Mouse (Mus musculus): ENCODE results near the gene Ak7. TPM values are rescaled to one million over a fixed set of nuclear protein-coding genes. Genes with fewer than 3 reads are reported as not detected.

Ak7 gene
- polyA plus RNA-seq, 1 experiment from 2014 or later: 2.2 TPM

DNA sequence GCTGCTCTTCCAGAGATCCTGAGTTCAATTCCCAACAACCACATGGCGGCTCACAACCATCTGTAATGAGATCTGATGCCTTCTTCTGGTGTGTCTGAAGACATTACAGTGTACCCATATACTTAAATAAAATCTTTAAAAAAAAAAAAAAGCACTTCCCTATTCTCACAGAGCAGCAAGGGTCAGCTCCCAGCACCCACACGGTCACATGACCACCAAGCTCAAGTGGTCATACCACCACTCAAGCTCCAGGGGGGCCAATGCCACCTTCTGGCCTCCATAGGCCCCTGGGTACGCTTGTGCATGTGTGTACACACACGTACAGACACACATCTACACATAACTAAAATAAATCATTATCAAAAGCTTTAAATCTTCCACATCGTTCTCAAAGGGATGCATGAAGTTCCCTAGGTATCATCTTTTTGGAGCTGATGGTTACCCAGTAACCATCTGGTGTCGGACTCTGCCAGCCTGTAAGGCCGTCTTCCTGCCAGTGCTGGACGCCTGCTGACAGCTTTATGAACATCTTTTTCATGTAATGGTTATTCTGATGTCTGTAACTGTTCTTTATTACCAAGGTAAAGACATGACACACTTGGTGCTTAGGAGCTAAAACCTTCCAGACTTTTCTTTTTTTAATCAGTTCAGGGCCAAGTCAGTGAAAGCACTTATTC, 8.5 kb upstream of the Ak7 start:
- WGBS: 88% methylated on average over 8 of the region's 8 CpGs
- Histone ChIP-seq H3K4me1 (no peaks in the 10 kb centered on the region), H3K4me3 (no peak overlapping the region), H3K27ac (no peak overlapping the region), H3K4me2 (no peak overlapping the region), H3K9ac (no peak overlapping the region), H3K27me3 (replicated peaks) (no peaks in the 10 kb centered on the region), H3K9me3 (no peaks in the 10 kb centered on the region), H3K36me3 (replicated peaks) (peaks cover 17% of the 10 kb centered on the region)
- no peak for ATAC-seq (replicated peaks)

DNA sequence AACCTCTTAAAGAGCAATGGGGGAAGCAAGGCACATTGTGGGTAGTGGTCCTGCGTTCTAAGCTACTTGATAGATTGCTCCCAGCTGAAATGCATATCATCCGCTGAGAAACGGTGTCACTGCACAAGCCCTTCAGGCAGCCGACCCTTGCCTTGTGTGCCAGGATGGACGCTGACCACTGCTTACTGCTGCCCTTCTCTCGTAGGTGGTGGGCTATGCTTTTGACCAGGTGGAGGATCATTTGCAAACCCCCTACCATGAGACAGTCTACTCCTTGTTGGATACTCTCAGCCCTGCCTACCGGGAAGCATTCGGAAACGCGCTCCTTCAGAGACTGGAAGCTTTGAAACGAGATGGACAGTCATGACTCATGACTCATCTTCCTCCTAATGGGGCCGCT, 5.3 kb upstream of the Ak7 start:
- no peak overlapping the region for H3K4me3 ChIP-seq
- H3K4me1 ChIP-seq: no peaks in the 10 kb centered on the region
- ATAC-seq (replicated peaks): no peak
- no peak overlapping the region for H3K27ac ChIP-seq
- peaks cover 14% of the 10 kb centered on the region for H3K36me3 ChIP-seq (replicated peaks)
- no peak overlapping the region for H3K4me2 ChIP-seq
- H3K27me3 ChIP-seq (replicated peaks): no peaks in the 10 kb centered on the region
- H3K9me3 ChIP-seq: no peaks in the 10 kb centered on the region
- H3K9ac ChIP-seq: no peak overlapping the region
- 94% methylated on average over 12 of the region's 12 CpGs for WGBS

DNA sequence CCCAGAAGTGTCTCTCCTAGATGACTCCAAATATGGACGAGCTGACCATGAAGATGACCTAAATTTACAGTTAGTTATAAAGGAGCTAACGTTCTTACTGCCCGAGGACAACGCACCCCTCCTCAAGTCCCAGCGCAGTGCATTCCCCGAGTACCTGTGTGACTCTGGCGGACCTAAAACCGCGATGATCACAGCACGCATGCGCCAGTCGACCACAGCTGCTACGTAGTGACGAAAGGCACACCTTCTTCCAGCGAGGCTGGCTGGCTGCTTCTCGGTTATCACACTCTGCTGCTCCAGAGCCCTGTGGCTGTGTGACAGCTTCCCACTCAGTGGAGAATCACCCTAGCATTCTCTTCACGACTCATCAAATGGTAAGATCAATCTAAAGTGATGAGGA, 12.8 kb downstream of the Ak7 start:
- WGBS: 73% methylated on average over 17 of the region's 17 CpGs
- Histone ChIP-seq H3K9me3 (no peaks in the 10 kb centered on the region), H3K4me1 (peaks cover 14% of the 10 kb centered on the region), H3K27me3 (replicated peaks) (no peaks in the 10 kb centered on the region), H3K4me3 (0 out of 2 replicates have a peak overlapping the region, but pooled peaks have one; percentile 8), H3K36me3 (replicated peaks) (no peaks in the 10 kb centered on the region), H3K27ac (no peak overlapping the region), H3K9ac (no peak overlapping the region), H3K4me2 (peak overlapping the region; percentile 26)
- no peak for ATAC-seq (replicated peaks)

DNA sequence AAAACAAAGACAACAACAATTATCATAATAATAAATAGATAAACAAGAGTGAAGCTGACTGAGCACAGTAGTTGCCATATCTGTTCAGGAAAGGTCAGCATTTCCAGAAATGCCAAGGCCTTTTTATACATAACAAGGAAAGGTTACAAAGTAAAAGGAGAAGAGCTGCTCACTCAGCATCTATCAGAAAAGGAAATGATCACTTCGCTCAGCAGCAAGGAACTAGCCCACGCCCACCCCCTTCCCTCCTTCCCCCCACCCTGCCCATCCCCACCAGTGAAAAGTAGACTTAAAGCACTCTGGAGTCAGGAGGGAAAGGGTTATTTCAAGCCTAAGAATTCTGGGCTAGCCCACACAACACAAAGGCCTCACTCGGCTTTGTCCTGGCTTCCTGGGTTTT, 14.4 kb downstream of the Ak7 start:
- H3K9ac ChIP-seq: no peak overlapping the region
- peaks cover 14% of the 10 kb centered on the region for H3K4me1 ChIP-seq
- no peak overlapping the region for H3K4me2 ChIP-seq
- H3K36me3 ChIP-seq (replicated peaks): no peaks in the 10 kb centered on the region
- H3K9me3 ChIP-seq: no peaks in the 10 kb centered on the region
- no peaks in the 10 kb centered on the region for H3K27me3 ChIP-seq (replicated peaks)
- no peak overlapping the region for H3K4me3 ChIP-seq
- no peak overlapping the region for H3K27ac ChIP-seq
- 75% methylated on average over 3 of the region's 3 CpGs for WGBS
- no peak for ATAC-seq (replicated peaks)

DNA sequence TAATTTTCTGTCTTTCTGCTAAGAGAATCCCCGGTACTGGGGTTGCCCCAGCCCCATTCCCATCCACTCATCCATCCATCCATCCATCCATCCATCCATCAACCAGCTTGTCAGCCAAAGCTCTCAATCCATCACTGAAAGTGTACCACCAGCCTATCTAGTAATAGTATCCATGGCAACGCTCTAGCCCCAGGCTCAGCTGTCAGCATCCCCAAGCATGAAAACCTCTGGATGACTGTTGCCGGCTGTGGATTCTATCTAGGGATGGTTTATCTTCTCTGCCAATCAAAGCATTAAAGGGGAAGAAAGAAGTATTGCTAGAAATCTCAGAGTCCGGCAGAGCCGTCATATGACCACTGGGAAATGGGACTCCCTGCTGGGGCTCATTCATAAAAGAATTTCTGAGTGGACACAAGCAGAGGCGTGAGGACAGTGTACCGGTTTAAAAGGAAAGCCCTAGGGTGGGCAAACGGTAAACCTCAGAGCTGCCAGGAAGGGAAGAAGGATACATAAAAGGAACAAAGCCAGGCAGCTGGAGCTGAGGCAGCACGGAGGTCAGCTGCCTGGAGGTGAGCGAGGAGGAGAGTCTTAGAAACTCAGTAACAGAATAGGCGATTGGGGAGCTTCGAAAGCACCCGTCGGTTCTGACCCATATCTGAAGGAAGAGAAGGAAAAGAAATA, 15.8 kb downstream of the Ak7 start:
- H3K9ac ChIP-seq: no peak overlapping the region
- H3K4me2 ChIP-seq: peak overlapping the region; percentile 23; the same call in 1 of the 2 replicates
- WGBS: 36% methylated on average over 14 of the region's 14 CpGs
- no peaks in the 10 kb centered on the region for H3K9me3 ChIP-seq
- H3K27me3 ChIP-seq (replicated peaks): no peaks in the 10 kb centered on the region
- no peaks in the 10 kb centered on the region for H3K36me3 ChIP-seq (replicated peaks)
- peaks cover 14% of the 10 kb centered on the region for H3K4me1 ChIP-seq
- H3K27ac ChIP-seq: peak overlapping the region; percentile 75
- peak; percentile 81 for ATAC-seq (replicated peaks)
- H3K4me3 ChIP-seq: no peak overlapping the region

DNA sequence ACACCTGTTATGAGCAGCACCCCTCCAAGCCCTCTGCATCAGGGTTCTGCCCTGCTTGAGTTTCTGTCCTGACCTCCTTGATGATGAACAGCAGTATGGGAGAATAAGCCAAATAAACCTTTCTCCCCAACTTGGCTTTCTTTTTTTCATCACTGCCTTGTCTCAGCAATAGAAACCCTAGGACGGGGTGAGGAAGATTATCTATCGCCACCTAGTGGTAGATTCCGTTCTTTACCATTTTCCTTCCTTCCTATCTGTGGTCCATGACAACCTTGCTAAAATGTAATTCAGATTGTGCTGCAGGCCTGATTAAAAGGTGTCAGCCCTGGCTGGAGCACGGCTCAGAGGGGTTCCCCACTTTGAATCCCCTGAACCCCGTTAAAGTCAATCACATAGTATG, 16.9 kb downstream of the Ak7 start:
- no peak overlapping the region for H3K9ac ChIP-seq
- H3K36me3 ChIP-seq (replicated peaks): no peaks in the 10 kb centered on the region
- no peak overlapping the region for H3K4me3 ChIP-seq
- 4% methylated on average over 5 of the region's 5 CpGs for WGBS
- H3K27me3 ChIP-seq (replicated peaks): no peaks in the 10 kb centered on the region
- no peaks in the 10 kb centered on the region for H3K9me3 ChIP-seq
- H3K27ac ChIP-seq: no peak overlapping the region; the same call in 1 of the 2 replicates
- no peak; the same call in 1 of the 2 replicates for ATAC-seq (replicated peaks)
- H3K4me1 ChIP-seq: peaks cover 14% of the 10 kb centered on the region
- no peak overlapping the region for H3K4me2 ChIP-seq

DNA sequence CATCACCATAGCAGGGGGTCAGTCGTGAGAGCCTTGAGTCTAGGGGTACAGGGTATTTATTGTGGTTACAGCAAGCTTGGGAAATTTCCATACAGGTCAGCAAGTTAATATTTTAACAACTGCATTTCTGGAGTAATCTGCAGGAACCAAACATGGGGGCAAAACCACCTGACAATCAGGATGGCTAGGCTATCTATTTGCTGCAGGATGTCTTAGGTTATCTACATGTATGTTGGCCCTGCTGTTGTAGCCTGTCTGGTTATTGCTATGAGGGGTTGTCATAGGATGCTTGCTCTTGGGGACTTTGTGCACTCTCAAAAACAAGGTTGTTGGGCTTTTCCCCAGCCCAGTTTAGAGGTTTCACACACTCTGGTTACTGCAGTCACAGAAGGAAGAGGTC, 18.8 kb downstream of the Ak7 start:
- Histone ChIP-seq H3K27ac (no peak overlapping the region), H3K9ac (no peak overlapping the region), H3K36me3 (replicated peaks) (no peaks in the 10 kb centered on the region), H3K27me3 (replicated peaks) (no peaks in the 10 kb centered on the region), H3K4me3 (no peak overlapping the region), H3K4me2 (no peak overlapping the region), H3K4me1 (peaks cover 14% of the 10 kb centered on the region), H3K9me3 (no peaks in the 10 kb centered on the region)
- no peak for ATAC-seq (replicated peaks)
- WGBS: 67% methylated on average over 1 of the region's 1 CpGs

DNA sequence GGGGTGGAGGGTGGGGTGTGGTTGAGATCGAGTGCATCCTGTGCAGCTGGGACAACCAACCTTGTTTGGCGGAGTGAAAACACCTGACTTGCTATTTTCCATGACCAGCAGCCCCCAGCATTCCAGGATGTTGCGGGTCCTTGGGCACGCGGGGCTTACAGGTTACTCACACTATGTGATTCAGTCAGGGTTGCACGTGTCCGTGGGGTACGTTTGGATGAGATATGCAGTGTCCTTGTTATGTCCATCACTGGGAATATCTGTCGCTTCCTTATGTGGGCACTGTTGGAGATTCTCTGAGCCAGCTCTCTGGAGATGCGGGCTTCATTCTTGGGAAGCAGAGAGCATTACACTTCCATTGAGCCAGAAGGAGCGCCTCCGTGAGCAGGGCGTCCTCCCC, 20.0 kb downstream of the Ak7 start:
- Histone ChIP-seq H3K27ac (no peak overlapping the region), H3K4me2 (no peak overlapping the region)

DNA sequence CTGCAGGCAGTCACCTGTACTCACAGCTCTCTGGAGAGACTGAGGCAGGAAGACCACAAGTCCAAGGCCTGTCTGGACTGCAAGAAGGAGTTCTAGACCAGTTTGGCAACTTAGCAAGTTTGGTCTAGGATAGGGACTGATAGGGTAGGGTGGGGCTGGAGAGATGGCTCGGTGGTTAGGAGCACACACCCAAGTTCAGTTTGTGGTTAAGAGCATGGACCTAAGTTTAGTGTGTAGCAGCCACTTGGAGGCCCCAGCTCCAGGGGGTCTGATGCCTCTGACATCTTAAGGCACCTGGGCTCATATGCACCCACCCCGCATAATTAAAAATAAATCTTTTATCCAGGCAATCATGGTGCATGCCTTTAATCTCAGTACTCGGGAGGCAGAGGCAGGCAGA, 21.5 kb downstream of the Ak7 start:
- Histone ChIP-seq H3K4me2 (no peak overlapping the region), H3K36me3 (replicated peaks) (no peaks in the 10 kb centered on the region), H3K9me3 (no peaks in the 10 kb centered on the region), H3K9ac (no peak overlapping the region), H3K4me1 (no peaks in the 10 kb centered on the region), H3K4me3 (no peak overlapping the region), H3K27me3 (replicated peaks) (no peaks in the 10 kb centered on the region), H3K27ac (no peak overlapping the region)
- 84% methylated on average over 3 of the region's 3 CpGs for WGBS
- ATAC-seq (replicated peaks): no peak

More for the DNA sequence above, 20.0 kb downstream of the Ak7 start:
- H3K4me1 ChIP-seq: peaks cover 14% of the 10 kb centered on the region
- H3K27me3 ChIP-seq (replicated peaks): no peaks in the 10 kb centered on the region
- ATAC-seq (replicated peaks): no peak
- WGBS: 80% methylated on average over 13 of the region's 13 CpGs
- no peak overlapping the region for H3K4me3 ChIP-seq
- no peak overlapping the region for H3K9ac ChIP-seq
- H3K36me3 ChIP-seq (replicated peaks): no peaks in the 10 kb centered on the region
- H3K9me3 ChIP-seq: no peaks in the 10 kb centered on the region

DNA sequence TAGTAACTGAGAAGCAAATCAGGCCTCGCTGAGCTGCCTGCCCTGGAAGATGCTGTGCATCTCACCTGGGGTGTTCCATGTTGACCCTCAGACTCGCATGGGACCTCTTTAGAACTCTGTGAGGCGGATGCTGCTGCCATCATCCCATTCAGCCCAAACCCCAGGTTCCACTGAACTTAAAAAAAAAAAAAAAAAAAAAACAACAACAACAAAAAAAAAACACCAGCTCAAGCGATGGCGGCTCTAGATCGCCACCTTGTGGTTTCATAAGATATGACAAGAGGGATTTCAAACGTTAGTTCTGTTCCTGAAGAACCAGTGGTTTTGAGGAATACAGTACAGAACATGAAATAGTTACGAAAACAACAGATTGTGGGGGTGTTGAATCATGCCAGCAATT, 22.2 kb downstream of the Ak7 start:
- Histone ChIP-seq H3K27me3 (replicated peaks) (no peaks in the 10 kb centered on the region), H3K4me3 (no peak overlapping the region), H3K36me3 (replicated peaks) (no peaks in the 10 kb centered on the region), H3K4me2 (no peak overlapping the region), H3K9me3 (no peaks in the 10 kb centered on the region), H3K9ac (no peak overlapping the region), H3K27ac (no peak overlapping the region), H3K4me1 (no peaks in the 10 kb centered on the region)
- 25% methylated on average over 8 of the region's 8 CpGs for WGBS
- ATAC-seq (replicated peaks): no peak

DNA sequence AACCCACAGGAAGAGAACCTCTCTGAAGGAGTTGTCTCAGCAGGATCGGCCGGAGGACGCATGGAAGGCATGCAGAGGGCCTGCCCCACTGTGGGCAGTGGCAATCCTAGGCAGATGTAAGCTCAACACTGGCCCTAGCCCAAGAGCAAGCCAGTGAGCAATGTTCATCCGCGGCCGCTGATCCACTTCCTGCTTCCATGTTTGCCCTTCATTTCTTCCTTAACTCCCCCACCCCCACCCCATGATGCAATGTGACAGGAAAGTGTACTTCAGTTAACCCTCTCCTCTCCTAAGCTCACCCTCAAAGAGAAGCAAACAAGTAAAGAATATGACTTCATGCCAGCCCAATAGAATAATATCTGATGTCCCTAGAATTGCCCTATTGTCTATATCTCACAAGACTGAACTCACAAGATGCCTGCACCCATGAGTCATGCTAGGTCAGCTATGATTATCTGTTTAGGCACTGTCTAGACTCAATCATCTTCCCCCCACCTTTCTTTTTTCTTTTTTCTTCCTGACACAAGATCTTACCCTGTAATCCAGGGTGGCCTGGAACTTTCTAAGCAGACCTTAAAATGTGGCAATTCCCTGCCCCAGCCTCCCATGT, 25.2 kb downstream of the Ak7 start:
- 86% methylated on average over 6 of the region's 6 CpGs for WGBS
- Histone ChIP-seq H3K9ac (no peak overlapping the region), H3K36me3 (replicated peaks) (no peaks in the 10 kb centered on the region), H3K4me1 (no peaks in the 10 kb centered on the region), H3K27me3 (replicated peaks) (no peaks in the 10 kb centered on the region), H3K4me3 (no peak overlapping the region), H3K4me2 (no peak overlapping the region), H3K27ac (no peak overlapping the region), H3K9me3 (no peaks in the 10 kb centered on the region)
- no peak for ATAC-seq (replicated peaks)

DNA sequence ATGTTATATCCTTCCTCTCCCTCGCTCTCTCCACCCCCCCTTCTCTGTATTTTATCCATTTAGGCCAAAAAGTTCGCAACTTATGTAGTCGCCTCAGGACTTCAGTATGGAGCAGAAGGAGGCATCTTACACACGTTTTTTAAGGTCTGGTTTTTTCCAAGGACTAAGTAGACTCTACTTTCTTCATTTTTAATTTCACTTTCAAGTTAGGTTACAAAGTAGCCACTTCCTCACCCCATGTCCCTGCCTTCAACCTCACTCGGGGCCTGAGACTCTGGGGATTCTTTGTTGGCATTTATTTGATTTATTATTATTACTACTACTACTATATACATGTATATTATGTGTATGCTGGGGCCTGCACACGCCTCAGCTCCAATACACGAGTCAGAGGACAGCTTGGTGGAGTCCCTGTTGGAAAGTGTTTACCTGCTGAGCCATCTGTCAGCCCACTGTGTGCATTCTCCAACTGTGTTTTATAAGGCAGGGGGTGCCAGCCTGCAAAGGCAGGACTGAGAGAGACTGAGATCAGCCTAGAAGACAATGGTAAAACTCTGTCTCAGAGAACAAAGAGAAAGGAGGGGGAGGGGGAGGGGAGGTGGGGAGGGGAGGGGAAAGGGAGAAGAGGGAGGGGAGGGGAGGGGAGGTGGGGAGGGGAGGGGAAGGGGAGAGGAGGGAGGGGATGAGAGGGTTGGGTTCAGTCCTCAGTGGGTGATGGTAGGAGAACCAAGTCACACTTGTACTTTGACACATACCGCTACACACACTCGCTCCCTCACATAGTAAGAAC, 27.8 kb downstream of the Ak7 start:
- Histone ChIP-seq H3K36me3 (replicated peaks) (no peaks in the 10 kb centered on the region), H3K27me3 (replicated peaks) (no peaks in the 10 kb centered on the region), H3K4me1 (no peaks in the 10 kb centered on the region), H3K9me3 (no peaks in the 10 kb centered on the region), H3K27ac (no peak overlapping the region), H3K4me2 (no peak overlapping the region), H3K4me3 (no peak overlapping the region), H3K9ac (no peak overlapping the region)
- 78% methylated on average over 9 of the region's 9 CpGs for WGBS
- no peak for ATAC-seq (replicated peaks)
